Mouse (Mus musculus): ENCODE data around the gene Gm10184. TPM values are rescaled to one million over a fixed set of nuclear protein-coding genes. Genes with fewer than 3 reads are reported as not detected.
"Not testable (repeated sequence)": the region's sequence is repeated elsewhere in the genome, so short reads cannot be mapped to it uniquely, and the experiment has no call there.

Gene Gm10184
- 10 to 100 TPM; 11.4 to 12.5 TPM for total RNA-seq (2021)
- long read RNA-seq, experiment 1 = 0 reads
- long read RNA-seq, experiment 2 = 0 reads

GRCm38 (mm10) chr17:89910349-89910748 is at the start of gene Gm10184:
Gm10184 (minus strand) TSS chr17:89910449.
- DNase-seq = no peak

- no peak for DNase-seq
These were observed 23.7 kb upstream of the Gm10184 start for GRCm38 (mm10) chr17:89933950-89934349.

GRCm38 (mm10) chr17:89907686-89908085 is 2.6 kb downstream of the Gm10184 start:
- DNase-seq = no peak

GRCm38 (mm10) chr17:89904701-89905100 is 5.5 kb downstream of the Gm10184 start:
- DNase-seq = not testable (repeated sequence)

GRCm38 (mm10) chr17:89902767-89903166 is 7.5 kb downstream of the Gm10184 start:
- DNase-seq = no peak

- no peak for DNase-seq
These were observed 9.6 kb downstream of the Gm10184 start for GRCm38 (mm10) chr17:89900610-89901009.

- DNase-seq = no peak
These were observed 10.4 kb downstream of the Gm10184 start for GRCm38 (mm10) chr17:89899813-89900212.

GRCm38 (mm10) chr17:89864996-89865395 is 45.3 kb downstream of the Gm10184 start:
- DNase-seq = no peak

Measured in adrenal gland, postnatal 36 days (tissue).